Mouse (Mus musculus) layer of hippocampus, adult 8-10 months (tissue): ENCODE measurements around the gene Fam234a. TPM values are rescaled to one million over a fixed set of nuclear protein-coding genes. Genes with fewer than 3 reads are reported as not detected.
A peak's percentile ranks its signal among the peaks of the same experiment; 100 is the strongest.
"Not testable (repeated sequence)": the region's sequence is repeated elsewhere in the genome, so short reads cannot be mapped to it uniquely, and the experiment has no call there.

ENCODE experiments used
- DNase-seq, 2 experiments: peaks; one replicate each; pipeline ENCODE4 v3.0.0; 2022; ENCODE audit warnings: low spot score in 2 of 2
- total RNA-seq, 4 experiments: library from RNA; stranded (reverse); gene quantifications; 2 replicates each; pipeline ENCODE4 v1.2.4; 2022

Gene Fam234a
- total RNA-seq, 4 experiments from 2014 or later, result 19.4 to 25.6 (median 21.6) TPM

DNA sequence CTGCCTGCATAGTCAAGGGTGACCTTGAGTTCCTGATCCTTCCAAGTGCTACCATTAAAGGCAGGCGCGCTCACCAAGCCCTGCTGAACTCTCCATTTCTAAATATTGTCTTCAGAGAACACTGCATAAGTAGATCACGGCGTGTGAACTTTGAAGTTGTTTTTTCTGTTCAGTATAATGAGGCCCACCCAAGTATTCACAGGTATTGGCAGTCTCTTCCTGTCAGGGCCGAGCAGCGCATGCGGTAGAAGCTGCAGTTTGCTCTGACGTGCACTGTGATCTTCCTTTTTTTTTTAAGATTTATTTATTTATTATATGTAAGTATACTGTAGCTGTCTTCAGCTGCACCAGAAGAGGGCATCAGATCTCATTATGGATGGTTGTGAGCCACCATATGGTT, 9.7 kb downstream of the Fam234a start:
- DNase-seq, result no peak

DNA sequence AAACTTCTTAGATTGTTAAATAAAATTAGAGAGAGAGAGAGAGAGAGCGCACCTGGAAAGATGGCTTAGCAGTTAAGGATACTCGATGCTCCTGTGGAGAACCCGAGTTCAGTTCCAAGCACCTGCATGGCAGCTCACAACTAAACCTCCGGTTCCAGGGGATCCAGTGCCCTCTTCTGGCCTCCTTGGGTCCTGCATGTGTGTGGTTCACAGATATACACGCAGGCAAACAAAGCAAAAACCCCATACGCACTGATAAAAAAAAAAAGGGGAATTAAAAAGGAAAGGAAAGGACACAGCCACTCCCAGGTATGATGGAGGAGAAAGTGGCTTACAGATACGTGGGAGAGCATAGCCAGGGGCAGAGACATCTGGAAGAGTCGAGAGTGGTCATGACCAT, 11.2 kb downstream of the Fam234a start:
- DNase-seq, result no peak

DNA sequence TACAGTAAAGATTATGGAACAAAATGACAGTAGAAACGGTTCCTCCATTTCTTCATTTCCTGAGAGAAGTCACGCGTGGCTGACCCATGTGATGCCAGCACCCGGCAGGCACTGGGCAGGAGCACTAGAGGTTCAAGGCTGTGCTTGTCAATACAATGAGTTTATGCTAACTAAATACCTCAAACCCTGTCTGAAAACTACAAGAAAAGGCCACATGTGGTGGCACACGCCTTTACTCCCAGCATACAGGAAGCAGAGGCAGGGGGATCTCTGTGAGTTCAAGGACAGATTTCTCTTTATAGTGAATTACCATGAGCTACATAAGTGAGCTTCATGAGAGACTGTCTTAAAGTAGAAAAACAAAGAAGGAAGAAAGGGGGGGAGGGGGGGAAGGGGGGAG, 12.9 kb downstream of the Fam234a start:
- DNase-seq, result no peak

DNA sequence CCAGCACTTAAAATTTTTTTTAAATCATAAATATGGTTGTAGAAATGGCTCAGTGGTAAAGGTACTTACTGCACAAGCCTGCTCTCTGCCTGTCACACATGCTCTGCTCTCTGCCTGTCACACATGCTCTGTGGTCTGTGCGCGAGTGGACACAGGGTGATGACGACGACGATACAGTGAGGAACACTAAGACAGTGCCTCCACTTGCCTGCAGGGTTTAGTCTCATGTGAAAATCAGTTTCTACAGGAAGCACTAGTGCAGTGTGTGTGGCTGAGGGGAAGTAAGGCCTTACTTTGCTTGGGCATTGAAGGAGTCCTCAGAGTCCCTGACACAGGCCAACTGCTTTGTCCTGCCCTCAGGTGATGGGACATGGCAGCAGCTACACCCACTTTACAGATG, 14.3 kb downstream of the Fam234a start:
- no peak for DNase-seq

DNA sequence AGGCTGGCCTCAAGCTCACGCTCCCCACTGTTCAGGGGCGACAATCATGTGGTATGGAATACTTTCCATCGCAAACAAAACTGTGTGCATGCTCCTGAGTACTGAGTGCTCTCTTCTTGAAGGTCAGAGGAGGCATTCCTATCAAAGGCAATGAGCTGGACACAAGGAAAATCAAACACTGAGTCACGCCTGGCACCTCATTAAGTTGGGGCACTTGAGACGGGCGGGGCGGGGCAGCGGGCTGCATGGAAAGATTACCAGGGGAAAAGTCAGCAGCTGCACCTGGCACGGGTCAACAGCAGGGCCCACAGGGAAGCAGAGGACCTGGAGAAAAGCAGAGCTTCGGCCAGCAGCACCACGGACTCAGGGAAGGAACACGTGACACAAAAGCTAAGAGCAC, 18.9 kb downstream of the Fam234a start:
- no peak for DNase-seq

DNA sequence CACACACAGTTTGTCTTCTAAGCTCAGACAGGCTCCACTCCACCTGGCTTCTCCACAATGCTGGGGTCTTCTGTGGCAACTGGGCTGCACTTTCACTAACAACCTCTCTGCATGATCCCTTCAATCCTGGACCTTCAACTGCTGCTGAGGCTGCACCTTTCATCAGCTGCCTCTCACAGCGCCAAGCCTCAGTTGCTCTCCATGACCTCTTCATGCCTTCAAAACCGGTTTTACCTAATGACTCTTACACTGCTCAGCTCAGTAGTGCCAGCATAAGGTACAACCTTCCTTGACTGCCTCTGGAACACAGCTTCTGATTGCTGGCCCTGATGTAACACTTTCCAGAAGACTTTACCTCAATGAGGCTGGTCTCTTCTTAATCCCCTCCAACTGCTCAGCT, 22.5 kb downstream of the Fam234a start:
- DNase-seq, result no peak

DNA sequence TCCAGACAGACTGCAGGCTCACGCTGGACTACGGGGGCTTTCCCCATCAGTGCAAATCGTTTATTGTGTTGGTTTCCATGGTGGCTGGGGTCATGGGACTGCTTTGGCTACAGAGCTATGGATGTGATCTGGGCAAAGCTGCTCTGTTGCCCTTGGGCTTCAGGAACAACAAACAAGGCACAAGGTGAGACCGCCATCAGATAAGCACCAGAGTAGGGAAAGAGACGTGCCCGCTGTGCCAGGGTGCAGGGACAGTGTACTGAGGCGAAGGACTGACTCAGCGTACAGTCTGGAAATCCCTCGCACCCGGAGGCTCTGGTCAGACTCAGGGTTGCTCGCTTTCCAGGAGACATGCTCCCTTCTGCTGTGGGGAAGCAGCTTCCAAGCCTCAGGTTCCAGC, 31.4 kb downstream of the Fam234a start:
- no peak for DNase-seq

DNA sequence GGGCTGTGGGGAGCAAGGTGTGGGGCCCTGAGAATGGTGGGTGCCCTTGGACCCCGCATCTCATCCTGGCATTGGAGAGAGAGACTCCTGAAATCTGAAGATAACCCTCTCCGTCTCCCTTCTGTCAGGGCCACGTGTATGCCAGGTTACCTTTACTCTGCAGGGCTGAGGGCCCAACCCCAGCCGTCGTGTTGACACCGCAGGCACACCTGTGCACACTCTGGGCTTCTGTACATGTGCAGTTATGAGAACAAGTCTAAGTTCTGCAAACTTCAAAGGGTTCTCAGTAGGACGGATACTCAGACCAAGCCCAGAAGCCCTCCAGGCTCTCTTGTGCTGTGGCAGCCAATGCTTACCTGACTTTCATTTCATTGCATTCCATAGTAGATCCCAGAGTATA, 31.8 kb downstream of the Fam234a start:
- DNase-seq, result no peak

DNA sequence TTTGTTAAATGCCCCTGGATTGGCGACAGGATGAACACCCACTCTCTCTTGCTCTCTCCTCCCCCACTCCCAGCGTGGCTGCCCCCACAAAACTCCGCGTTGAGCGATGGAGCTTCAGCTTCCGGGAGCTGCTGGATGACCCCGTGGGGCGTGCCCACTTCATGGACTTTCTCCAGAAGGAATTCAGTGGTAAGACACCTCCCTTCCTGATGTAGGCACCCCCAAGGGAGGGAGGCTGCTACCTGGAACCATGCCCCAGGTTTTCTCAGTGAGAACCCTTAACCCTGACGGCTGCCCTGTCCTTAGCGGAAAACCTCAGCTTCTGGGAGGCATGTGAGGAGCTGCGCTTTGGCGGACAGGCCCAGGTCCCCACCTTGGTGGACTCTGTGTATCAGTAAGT, 36.4 kb downstream of the Fam234a start, which contains the start of gene Arhgdig:
TSS of gene Arhgdig (minus strand) at position 101 of the 400 bp plus-strand sequence.
- DNase-seq, result no peak

DNA sequence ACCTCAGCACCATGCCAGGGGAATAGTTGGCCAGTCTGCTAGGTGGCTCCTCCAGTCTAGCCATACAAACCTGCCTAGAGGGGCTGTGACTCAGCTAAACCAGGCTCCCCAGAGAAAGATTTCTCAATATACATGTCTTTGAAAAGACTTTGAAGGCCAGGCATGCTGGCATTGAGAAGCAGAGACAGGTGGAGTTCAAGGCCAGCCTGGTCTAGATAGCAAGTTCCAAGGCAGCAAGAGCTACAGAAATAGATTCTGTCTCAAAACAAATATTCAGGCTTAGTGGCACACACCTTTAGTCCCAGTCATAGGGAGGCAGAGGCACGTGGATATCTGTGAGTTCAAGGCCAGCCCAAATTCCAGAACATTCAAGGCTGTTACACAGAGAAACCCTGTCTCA, 37.6 kb downstream of the Fam234a start:
- no peak for DNase-seq

DNA sequence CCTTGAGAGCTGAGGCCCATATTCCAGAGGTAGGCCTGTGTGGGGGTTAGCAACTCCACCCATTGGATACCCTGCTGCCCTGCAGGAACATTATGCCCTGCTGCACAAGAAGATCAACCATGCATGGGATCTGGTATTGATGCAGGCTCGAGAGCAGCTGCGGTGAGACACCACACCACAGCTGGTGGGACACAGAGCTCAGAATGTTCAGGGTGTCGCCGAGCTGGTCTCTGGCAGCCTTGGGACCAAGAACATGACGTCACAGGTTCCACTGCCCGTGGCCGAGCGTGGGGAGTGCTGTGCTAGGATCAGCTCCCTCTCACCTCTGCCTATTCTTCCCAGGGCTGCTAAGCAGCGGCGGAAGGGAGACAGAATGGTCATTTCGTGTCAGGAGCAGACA, 39.3 kb downstream of the Fam234a start:
- DNase-seq, result no peak

DNA sequence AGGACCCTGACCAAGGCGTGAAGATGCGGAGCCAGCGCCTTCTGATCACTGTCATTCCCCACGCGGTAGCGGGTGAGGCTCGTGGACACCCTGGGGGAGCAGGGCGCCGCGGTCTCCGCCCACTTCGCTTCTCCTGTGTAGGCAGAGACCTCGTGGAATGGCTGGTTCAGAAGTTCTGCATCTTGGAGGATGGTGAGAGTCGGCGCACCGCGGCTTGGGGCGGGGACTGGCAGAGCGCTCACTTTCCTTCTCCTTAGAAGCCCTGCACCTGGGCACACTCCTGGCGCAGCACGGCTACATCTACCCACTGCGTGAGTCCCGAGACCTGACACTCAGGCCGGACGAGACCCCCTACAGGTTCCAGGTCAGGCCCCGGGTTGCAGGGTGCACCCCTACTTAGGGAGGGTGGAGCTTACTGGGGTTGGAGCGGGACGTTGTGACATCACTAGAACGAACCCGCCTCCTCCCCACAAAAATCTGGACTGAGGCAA, 40.7 kb downstream of the Fam234a start:
- DNase-seq, result peak; percentile 46 to 50

DNA sequence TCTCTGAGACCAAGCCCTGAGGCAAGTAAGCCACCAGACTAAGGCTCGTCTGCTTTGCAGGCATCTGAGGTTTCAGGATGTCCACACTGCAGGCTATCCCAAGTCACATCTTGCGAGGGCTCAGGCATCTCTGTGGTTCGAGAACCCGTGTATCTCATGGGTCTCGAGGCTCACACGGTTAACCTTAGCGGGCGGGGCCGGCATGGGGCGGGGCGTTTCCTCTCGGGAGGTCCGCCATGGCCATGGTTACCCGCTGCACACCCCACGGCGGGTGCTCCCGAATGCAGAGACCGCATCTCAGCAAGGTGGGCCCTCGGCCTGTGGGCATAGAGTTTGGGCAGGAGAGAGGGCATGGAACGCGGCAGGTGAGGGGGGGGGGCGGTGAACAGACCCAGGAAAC, 41.3 kb downstream of the Fam234a start, which contains the start of gene Rgs11:
TSS of gene Rgs11 (plus strand) at position 215 of the 400 bp plus-strand sequence.
- no peak for DNase-seq

DNA sequence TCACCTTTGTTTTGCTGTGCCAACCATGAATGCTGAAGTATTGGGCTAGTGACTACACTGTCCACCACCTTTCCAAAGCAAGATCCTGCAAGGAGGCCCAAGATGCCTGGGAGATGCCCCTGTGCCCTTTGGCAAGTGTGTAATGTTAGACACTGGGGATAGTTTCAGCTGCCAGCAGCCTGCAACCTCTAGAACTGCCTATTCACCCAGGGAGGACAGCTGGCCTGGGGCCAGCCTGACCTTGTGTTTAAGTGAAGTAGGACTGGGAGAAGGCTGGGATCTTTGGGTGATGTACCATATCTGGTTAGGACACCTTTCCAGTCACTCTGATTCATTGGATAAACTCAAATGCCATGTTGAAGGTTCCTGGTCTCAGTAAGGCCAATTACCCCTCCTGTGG, 42.0 kb downstream of the Fam234a start:
- no peak for DNase-seq

DNA sequence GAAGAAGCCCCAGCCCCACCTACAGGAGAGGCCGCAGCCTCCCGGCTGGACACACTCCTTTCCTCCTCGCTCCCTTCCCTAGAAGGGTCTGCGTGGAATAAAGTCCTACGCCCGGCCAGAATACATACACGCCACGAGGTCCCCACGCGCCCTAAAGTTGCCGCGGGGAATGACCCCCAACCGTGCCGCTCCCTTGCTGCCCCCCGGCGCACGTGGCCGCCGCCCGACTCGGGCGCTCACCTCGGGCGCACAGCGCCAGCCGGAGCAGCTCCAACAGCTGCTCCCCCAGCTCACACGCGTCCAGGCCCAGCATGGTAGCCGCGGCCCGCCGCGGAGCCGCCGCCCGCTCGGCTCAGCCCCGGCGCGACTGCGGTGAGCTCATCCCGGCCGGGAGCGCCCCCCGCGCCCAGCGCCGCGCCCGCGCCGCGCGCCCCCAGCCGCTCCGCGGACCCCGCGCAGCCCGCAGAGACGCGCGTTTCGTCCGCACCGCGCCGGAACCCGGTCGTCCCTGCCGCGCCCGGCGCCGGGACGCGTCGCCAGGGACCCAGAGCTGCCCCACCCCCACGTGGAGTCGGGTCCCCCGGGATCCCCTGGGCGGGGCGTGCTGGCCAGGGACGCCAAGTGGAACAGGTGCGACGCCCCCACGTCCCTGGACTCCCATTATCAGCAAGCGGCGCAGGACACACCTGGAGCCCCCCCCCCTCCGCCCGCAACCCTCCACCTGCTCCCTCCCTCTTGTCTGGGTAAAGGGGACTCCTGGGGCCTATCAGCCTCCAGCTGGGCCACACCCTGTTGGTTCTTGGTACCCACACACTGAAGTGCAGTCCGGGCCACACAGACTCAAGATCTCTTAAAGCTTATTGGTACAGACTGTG, 43.0 kb downstream of the Fam234a start:
- no peak for DNase-seq

DNA sequence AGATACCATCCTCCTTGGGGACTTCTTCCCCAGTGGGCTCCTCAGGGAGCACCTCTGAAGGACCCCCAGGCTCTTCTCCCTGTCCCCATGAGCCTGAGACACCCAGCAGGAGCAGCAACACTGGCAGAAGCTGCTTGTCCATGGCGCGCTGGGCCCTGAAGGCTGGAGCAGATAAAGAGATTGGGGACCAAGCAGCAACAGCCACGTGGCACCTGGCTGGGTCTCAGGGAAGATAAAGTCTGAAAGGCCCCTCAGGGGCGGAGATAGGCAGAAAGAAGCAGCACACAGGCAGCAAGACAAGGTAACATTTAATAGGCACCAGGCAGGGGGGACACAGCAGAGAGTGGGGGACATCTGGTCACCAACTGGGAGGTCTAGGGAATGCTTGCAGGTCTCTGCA, 45.1 kb downstream of the Fam234a start, which contains the start of gene Pdia2:
TSS of gene Pdia2 (minus strand) at position 196 of the 400 bp plus-strand sequence.
- DNase-seq, result no peak

DNA sequence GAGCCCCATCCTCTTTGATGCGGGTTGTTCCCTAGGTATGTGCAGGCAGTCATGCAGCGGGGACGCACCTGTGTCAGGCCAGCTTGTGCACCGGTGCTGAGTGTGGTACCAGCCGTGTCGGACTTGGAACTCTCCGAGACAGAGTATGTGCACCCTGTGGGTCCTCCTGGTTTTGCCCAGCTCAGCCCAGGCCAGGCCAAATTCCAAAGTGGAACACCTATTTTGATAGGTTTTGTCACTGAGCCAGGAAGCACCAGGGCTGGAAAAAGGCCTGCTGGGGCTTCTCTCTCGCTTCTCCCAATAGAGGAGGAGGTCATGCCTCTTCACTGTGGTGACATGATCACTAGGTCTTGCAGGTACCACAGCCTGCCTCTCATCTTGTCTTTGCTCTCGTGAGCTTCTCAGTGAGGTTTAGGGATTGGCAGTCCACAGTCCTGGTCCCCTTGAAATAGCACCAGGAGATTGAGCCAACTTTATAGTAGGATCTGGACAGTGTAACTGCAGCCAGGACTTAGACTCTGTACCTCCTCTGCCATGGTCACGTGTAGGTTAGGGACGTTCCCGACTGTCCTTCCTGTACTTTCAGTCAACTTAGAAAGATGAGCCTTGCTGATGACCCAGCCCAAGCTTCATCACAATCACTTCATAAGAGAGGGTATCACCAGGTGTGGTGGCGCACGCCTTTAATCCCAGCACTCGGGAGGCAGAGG, 51.4 kb downstream of the Fam234a start:
- DNase-seq, result no peak

DNA sequence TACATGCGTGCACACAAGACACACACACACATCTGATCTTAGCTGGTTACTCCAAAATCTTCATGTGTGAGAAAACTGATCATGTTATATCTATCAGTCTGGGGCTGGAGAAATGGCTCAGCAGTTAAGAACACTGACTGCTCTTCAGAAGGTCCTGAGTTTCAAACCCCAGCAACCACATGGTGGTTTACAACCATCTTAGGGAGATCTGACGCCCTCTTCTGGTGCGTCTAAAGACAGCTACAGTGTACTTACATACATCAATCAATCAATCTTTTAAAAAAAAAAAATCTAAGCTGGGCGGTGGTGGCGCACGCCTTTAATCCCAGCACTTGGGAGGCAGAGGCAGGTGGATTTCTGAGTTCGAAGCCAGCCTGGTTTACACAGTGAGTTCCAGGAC, 52.6 kb downstream of the Fam234a start:
- DNase-seq, result not testable (repeated sequence)

DNA sequence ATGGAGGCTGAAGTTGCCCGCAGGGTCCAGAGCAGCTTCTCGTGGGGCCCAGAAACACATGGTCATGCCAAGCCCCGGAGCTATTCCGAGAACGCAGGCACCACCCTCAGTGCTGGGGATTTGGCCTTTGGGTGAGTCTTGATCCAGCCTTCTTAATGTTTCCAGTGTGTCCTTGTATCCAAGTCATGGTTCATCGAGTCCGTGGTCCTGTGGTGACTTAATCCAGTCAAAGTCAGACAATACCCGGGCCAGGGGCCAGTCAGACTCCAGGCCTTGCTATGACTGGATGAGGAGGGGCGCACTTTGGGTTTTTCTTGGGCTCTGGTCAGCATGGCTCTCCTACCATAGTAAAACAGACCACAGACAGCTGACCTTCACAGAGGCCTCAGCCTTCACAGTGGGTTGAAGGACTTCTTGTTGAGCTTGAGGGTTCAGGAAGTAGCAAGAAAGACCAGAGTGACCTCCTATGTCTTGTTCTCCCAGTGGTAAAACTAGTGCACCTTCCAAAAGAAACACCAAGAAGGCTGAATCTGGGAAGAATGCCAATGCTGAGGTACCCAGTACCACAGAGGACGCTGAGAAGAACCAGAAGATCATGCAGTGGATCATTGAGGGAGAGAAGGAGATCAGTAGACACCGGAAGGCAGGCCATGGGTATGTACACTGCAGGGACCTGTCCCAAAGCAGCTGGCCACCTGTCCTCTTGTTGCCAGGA, 55.8 kb downstream of the Fam234a start:
- DNase-seq, result no peak

DNA sequence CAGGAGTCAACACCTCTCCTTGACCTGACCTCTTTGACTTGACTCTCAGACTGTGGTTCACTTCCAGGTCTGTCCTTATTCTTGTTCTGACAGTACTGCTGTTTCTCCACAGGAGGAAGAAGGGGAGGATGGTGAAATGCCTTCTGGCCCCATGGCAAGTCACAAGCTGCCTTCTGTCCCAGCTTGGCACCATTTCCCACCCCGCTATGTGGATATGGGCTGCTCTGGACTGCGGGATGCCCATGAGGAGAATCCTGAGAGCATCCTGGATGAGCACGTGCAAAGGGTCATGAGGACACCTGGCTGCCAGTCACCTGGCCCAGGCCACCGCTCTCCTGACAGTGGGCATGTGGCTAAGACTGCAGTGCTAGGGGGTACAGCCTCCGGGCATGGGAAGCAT, 56.5 kb downstream of the Fam234a start:
- no peak for DNase-seq

DNA sequence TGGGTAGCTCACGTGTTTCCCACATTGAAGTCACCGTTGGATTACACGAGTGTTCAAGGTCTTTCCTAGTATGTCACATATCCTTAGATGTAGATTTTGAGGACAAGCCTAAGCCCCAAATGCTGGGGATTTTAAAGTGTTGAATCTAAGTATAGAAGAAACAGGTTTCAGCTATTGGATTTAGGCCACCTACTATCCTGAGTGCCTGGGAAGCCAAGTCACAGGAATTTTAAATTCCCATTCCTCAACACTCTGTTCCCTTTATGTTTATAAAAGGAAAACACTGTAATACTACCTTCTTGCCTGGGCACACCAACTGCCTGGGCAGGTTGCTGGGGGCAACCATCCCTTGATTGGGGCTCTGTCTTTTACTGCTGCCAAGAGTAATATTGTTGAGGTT, 62.9 kb downstream of the Fam234a start:
- DNase-seq, result no peak

DNA sequence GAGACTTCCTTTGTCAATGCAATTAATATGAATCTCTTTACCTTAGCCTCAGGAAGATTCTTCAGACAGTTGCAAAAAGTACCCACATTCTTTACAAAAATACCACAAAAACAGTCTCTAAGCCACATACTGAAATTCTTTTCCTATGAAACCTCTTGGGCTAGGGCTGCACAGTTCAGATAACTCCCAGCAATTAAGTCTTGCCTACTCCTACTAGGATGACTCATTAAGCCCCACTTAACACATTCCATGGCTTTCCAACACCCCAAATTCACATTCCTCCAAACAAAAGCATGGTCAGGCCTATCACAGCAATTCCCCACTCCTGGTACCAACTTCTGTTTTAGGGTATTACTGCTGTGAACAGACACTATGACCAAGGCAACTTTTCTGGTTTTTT, 65.4 kb downstream of the Fam234a start:
- DNase-seq, result no peak
